In genomic region chr6:52103661-52104060, GRCm38 (mm10) we compare ENCODE assay signal across 30 mouse cellular contexts. TPM values are rescaled to one million over a fixed set of nuclear protein-coding genes. Genes with fewer than 3 reads are reported as not detected.
A peak's percentile ranks its signal among the peaks of the same experiment; 100 is the strongest.
DNase-seq lines count a peak whose midpoint lies in the region; ATAC-seq and TF ChIP-seq lines count a peak whose summit lies in the region.
"Had no signal": no experiment of that assay in that cellular context is flagged by ENCODE, and none has a peak within 500 bp of the region (broad histone marks: within the 10 kb centered on the region; RNA-seq: fewer than 3 reads in every experiment).

No protein-coding gene starts in this region.

- peak; percentile 90 for ATAC-seq in kidney, postnatal 0 days (replicated peaks; ENCODE audit: low FRiP score, low read depth)
- no peak for ATAC-seq in frontal cortex, adult (ENCODE audit: low TSS enrichment)
- ATAC-seq: activated CD4-positive, CD25-positive, alpha-beta regulatory T cell, adult 4 months; forebrain, postnatal 0 days; Patski had no signal

- WGBS in kidney, adult 2 months = 38% methylated on average over 7 of the region's 7 CpGs
- WGBS in kidney, postnatal 0 days = 47% methylated on average over 7 of the region's 7 CpGs

- H3K9me3 ChIP-seq in kidney, postnatal 0 days (replicated peaks; ENCODE audit: low read length) = no peaks in the 10 kb centered on the region
- H3K9me3 ChIP-seq: embryonic facial prominence, embryonic 10.5 days; forebrain, embryonic 10.5 days; G1E; hindbrain, embryonic 13.5 days; midbrain, embryonic 12.5 days; neural tube, embryonic 15.5 days; stomach, embryonic 15.5 days had no signal

- TF ChIP-seq CTCF in kidney, adult 2 months (conservative IDR thresholded peaks at IDR 0.05; ENCODE audit: insufficient read depth, insufficient read length, low read depth, low read length) = no peak
- no peak for TF ChIP-seq CTCF in kidney, postnatal 0 days (IDR thresholded peaks at IDR 0.05; ENCODE audit: low read depth)

- peaks cover 9% of the 10 kb centered on the region; the same call in 1 of the 2 replicates for H3K4me1 ChIP-seq in kidney, adult 2 months (ENCODE audit: control insufficient read depth, insufficient read depth, low read length)
- H3K4me1 ChIP-seq in kidney, postnatal 0 days (replicated peaks; ENCODE audit: insufficient read depth, low read length) = peaks cover 4% of the 10 kb centered on the region; the same call in 1 of the 2 replicates
- H3K4me1 ChIP-seq: stomach, embryonic 15.5 days had no signal

- DNase-seq in R1 (ENCODE audit: low read depth, low spot score) = peak; percentile 85
- DNase-seq in kidney, adult 2 months = peak; percentile 93
- peak; percentile 82 for DNase-seq in kidney, postnatal 0 days (ENCODE audit: low spot score)
- DNase-seq in layer of hippocampus, adult 8-10 months (ENCODE audit: low spot score in 2 of 2) = no peak
- no peak for DNase-seq in layer of hippocampus, adult 11-12 months (ENCODE audit: low spot score)
- no peak for DNase-seq in embryo, embryonic 10 days (ENCODE audit: low spot score)
- DNase-seq: adrenal gland, postnatal 10 days; cerebellum, adult 2 months; forebrain, postnatal 0 days; gastrocnemius, postnatal 36 days; lung, embryonic 14.5 days; right cerebral cortex, adult 18-20 months; right cerebral cortex, postnatal 4 days; thymus, adult 18-20 months; thymus, postnatal 36 days had no signal

- H3K4me2 ChIP-seq in kidney, postnatal 0 days (ENCODE audit: low read length) = no peak overlapping the region
- H3K4me2 ChIP-seq: hindbrain, embryonic 13.5 days; lung, embryonic 14.5 days; midbrain, embryonic 12.5 days; neural tube, embryonic 15.5 days; stomach, embryonic 15.5 days had no signal

- no peak for TF ChIP-seq POLR2A in kidney, adult 2 months (IDR thresholded peaks at IDR 0.05; ENCODE audit: low read depth, low read length)

- peak overlapping the region; percentile 77 for H3K27ac ChIP-seq in kidney, adult 2 months (ENCODE audit: insufficient read depth, low read depth, low read length)
- H3K27ac ChIP-seq in kidney, postnatal 0 days = peak overlapping the region; percentile 57
- H3K27ac ChIP-seq: embryonic facial prominence, embryonic 10.5 days; forebrain, embryonic 10.5 days; hindbrain, embryonic 13.5 days; liver, embryonic 14.5 days; midbrain, embryonic 12.5 days; neural tube, embryonic 15.5 days; stomach, embryonic 15.5 days had no signal

- no peaks in the 10 kb centered on the region for H3K36me3 ChIP-seq in kidney, adult 2 months (ENCODE audit: control insufficient read depth, insufficient read depth, low read length)
- H3K36me3 ChIP-seq in kidney, postnatal 0 days (ENCODE audit: insufficient read depth, low read length) = no peaks in the 10 kb centered on the region
- H3K36me3 ChIP-seq: embryonic facial prominence, embryonic 10.5 days; forebrain, embryonic 10.5 days; G1E; hindbrain, embryonic 13.5 days; midbrain, embryonic 12.5 days; neural tube, embryonic 15.5 days; stomach, embryonic 15.5 days had no signal

- H3K9ac ChIP-seq in kidney, postnatal 0 days (ENCODE audit: low read depth, low read length) = no peak overlapping the region
- H3K9ac ChIP-seq: forebrain, postnatal 0 days; hindbrain, embryonic 13.5 days; liver, embryonic 14.5 days; lung, embryonic 14.5 days; midbrain, embryonic 12.5 days; neural tube, embryonic 15.5 days; stomach, embryonic 15.5 days had no signal

- no peaks in the 10 kb centered on the region for H3K27me3 ChIP-seq in kidney, adult 2 months (replicated peaks; ENCODE audit: control insufficient read depth, insufficient read depth, low read length)
- no peaks in the 10 kb centered on the region for H3K27me3 ChIP-seq in kidney, postnatal 0 days (ENCODE audit: insufficient read depth, low read length)
- H3K27me3 ChIP-seq: hindbrain, embryonic 13.5 days; neural tube, embryonic 15.5 days; Patski had no signal

- peak overlapping the region; percentile 23; the same call in 1 of the 2 replicates for H3K4me3 ChIP-seq in kidney, adult 2 months (ENCODE audit: insufficient read depth, low read depth, low read length)
- H3K4me3 ChIP-seq in kidney, postnatal 0 days (replicated peaks; ENCODE audit: low read depth, low read length) = no peak overlapping the region
- H3K4me3 ChIP-seq: embryonic facial prominence, embryonic 10.5 days; forebrain, embryonic 10.5 days; hindbrain, embryonic 13.5 days; midbrain, embryonic 12.5 days; neural tube, embryonic 15.5 days; stomach, embryonic 15.5 days had no signal

RNA-seq across cellular contexts. Expression of gene Hoxa1, which starts 54.5 kb away (rescaled TPM):
- polyA plus RNA-seq in kidney, adult 2 months (2012; rRNA removed) = 1.2 and 1.3 TPM in 2 replicates
- 0.33 and 0.64 TPM in 2 replicates for polyA plus RNA-seq in kidney, postnatal 0 days (2015; fragmentation: Nextera tagmentation; extraction: Ambion mirVana)
- total RNA-seq in layer of hippocampus, adult 8-10 months (2022) = not detected
- total RNA-seq: layer of hippocampus, adult 18-20 months; left cerebral cortex, adult 18-20 months; left cerebral cortex, postnatal 36 days; megakaryocyte, adult 5-6 weeks had no signal
- polyA plus RNA-seq: activated CD4-positive, CD25-positive, alpha-beta regulatory T cell, adult 4 months; forebrain, embryonic 10.5 days; forebrain, postnatal 0 days; G1E had no signal

Comparison
In these comparisons a context has a peak if more than half of its experiments do, and no peak if none do; other contexts are left out.
1. DNase-seq: peak in R1 (single experiment), kidney, adult 2 months (single experiment) and kidney, postnatal 0 days (single experiment); none in layer of hippocampus, adult 8-10 months (0 of 2), layer of hippocampus, adult 11-12 months (single experiment) and embryo, embryonic 10 days (single experiment).